Mouse (Mus musculus) right cerebral cortex, postnatal 36 days (tissue): ENCODE measurements around the gene Wdr74.

Experiments
- DNase-seq, 2 experiments: peaks; one replicate each; pipeline ENCODE4 v3.0.0; 2022; ENCODE audit warnings: low spot score in 2 of 2, mixed read lengths in 1 of 2

Wdr74 gene

DNA sequence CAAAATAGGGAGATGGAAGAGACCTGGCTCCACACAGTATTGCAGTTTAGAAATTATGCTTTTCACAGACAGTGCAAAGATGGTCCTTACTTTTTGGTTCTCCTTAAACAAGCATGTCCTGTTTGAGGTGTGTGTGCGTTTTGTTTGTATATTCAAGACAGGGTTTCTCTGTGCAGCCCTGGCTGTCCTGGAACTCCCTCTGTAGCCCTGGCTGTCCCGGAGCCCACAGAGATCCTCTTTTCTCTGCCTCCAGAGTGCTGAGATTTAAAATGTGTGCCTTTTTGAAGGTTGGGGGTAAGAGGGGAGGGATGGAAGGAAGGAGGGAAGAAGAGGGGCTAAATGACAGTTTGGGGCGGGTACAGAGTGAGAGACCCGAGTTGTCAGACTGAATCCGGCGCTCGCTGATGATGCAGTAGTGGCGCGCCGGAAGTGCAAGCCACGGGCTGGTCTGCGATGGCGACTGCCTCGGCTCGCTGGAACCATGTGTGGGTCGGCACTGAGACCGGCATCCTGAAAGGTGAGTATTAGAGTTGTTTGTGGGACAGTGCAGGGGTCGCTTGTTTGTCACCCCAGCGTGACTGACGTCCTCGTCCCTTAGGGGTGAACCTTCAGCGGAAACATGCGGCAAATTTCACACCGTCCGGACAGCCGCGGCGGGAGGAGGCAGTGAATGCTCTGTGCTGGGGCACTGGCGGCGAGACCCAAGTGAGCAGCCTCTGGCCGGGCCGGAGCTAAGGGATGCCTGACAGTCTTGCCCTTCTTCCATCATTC is at the start of gene Wdr74:
Gene Wdr74, plus strand, starts transcription at position 439 of the 771 bp plus-strand sequence.
- peak; percentile 92 for DNase-seq

DNA sequence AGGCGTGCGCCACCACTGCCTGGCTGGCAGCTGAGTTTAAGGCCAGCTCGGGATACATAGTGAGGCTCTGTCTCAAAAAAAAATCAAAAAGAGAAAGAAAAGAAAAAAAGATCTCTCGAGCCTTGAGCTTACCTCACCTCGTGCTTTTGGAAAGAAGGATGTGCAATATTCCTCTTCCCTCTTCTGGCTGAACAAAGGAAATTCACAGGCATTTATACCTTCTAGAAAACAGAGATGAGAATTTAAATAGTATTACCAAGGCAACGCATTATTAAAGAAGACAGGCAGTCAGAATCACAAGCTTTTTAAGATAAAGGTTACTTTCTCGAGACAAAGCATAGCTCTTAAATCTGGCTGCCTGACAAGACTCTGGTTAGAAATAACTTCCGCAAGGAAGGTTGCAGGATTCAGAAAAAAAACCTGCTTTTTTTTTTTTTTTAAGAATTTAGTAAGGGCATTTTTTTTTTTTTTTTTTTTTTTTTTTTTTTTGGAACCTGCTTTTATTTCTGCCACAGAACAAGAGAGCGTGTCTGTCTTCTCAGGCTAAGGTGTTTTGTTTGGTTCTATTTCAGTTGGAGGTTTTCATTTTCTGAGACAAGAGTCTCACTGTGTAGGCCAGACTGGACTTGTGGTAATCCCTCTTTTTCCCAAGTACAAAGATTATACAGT is 43.6 kb upstream of the Wdr74 start:
- DNase-seq: no peak

DNA sequence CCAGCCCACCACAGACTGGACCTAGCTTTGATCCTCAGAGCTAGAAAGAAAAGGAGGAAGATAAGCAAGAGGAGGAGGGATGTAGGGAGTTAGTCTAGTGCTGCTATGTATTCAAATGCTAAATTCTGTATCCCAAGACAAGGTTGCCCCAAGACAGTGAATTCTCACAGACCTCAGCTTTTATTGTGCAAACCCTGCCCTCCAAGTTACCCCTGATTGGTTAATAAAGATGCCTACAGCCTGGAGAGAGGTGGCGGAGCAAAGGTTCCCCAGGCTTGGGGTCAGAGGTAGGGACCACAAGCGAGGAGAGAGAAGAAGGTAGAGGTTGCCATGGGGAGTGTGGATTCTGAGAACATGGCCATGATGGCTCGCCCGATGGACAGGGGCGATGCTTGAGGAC is 42.9 kb upstream of the Wdr74 start:
- DNase-seq: no peak

DNA sequence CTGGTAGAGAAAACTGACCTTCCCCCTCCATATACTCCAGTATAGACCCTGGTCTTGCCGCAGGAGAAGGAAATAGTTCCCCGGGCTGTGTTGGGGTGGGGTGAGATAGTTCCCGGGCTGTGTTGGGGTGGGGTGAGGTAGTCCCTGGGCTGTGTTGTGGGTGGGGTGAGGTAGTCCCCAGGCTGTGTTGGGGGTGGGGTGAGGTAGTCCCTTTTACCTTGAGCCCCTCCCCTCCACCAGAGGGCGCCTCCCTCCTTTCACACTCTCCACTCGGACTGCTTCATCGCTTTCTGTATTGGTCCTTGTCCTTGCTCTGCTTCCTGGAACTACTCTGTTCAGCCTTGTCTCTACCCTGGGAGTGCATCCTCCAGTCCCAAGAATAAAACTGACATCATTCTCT is 40.3 kb upstream of the Wdr74 start:
- DNase-seq: no peak

DNA sequence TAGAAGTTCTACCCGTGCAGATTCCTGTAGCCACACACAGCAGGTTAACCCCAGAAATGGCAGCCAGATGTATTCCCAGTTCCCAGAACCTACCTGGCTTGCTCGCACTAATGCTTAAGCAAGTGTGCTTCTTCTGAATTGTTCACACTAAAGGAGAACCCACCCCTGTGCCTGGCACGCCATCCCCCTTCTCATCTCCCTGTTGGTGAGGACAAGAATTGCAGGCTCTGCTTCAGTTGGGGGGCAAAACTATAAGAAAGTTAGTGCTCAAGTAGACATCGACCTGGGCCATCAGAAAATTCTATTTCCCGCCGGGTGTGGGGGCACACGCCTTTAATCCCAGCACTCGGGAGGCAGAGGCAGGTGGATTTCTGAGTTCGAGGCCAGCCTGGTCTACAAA is 36.0 kb upstream of the Wdr74 start:
- no peak for DNase-seq

DNA sequence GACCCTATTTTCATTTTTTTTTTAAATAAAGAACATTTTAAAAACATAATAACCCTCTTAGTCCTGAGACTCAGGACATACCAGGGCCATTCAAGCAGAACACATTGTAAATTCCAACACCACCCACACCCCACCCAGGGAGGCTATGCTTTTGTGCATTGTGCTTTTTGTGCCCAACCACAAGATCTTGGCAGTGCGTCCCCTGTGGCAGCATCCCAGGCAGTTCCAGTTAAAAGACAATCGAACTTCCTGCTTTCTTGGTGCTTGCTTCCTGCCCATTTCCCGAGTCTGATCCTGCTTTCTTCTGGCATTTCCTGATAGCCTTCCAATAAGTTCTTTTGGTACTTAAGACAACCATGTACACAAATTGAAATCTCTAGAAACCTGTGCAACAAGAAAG is 33.2 kb upstream of the Wdr74 start:
- DNase-seq: no peak

DNA sequence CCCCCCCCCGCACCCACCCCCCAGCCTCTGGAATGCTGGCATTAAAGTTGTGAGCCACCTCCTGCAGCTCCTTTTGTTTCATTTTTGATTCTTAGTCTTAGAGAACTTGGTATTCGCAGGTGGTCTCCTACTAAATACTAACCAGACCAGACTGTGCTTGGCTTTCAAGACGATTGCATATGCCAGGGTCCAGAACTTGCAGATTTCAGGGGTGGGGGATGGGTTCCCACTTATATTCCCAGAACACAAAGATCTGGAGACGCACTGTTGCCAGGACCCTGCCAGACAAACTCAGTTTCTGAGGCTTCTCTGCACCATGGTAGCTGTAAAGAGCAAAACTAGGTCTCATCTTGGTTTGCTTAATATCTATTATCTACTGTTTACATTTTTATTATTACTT is 32.1 kb upstream of the Wdr74 start:
- no peak for DNase-seq

DNA sequence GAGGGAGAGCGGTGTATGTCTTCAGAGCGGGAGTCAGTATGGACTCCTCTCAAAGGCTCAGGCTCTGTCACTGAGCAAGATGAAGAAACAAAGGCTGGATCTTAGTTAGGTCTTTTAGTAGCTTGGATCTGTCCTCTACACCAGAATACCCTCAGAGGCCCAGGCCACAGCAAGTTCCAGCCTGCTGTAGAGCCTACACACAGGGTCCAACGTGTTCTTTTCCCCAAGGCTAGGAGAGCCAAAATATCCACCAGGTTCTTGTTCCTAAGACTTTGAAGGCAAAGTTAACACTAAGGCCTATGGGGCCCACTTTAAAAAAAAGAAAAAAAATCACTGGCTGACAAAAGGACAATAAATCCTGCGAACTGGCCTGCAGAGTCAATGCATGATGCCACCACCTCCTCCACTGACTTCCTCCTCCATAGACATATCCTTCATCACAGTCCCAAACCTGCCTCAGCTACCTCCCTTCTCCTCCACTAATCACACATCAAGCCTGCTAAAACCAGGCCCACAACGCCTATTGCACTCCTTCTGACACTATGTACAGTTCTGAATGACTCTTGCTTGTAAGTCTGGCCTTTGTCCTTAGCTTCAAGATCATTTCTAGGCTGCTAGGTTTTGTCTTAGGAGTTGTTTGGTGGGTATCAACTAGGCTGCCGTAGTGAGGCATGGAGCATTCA is 30.5 kb upstream of the Wdr74 start:
- DNase-seq: no peak

DNA sequence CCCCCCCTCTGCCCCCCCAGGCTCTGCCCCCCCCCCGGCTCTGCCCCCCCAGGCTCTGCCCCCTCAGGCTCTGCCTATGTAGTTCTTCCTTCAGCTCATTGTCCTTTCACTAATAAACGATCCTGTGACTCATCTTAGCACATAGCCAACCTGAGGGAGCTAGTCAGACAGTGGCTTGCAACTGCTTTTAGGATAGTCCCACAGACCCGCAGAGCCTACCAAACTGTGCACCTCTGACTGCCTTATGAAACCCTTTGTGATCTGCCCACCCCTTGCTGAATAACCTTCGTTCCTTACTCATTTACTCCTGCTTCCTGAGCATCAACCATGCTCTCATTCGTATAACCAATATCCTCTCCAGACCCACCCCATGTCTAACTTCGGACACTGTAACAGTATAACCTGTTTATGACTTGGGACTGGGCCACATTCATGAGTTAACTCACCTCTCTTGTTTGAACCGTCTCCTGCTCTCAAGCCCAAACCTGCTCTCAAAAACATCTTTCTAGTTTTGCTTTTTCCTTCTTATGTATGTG is 29.4 kb upstream of the Wdr74 start:
- no peak for DNase-seq

DNA sequence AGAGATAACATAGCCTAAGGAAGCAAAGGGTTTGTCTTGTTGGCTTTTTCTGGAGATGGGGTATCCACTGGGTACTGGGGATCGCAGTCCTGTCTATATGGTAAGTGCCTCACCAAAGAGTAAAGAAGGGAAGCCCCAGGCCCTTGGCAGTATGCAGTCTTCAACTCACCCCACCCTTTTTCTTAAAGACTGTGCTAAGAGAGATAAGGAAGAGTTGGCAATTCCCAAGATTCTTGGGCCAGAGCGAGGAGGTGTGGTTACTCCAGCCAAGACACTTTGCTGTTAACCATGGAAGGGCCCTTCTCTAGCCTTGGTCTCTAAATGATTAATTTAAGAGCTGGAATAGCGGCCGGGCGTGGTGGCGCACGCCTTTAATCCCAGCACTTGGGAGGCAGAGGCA is 28.7 kb upstream of the Wdr74 start:
- no peak for DNase-seq

DNA sequence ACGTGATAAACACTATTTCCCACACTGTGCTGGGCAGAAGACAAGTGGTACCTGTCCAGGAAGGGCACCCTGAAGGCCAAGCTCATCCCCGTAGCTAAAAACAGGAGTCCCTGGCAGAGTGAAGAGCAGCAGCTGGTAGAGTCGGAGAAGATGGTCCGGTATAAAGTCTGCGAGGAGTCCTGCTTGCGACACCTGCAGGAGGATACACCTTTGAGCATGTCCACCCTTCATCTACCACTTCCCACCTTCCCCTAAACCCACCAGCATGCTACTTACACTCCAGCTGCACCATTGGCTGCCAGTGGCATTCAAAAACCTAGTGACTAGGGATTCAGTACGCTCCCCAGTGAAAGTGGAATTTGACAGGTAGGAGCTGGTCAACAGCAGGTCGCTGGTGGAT is 26.7 kb upstream of the Wdr74 start:
- DNase-seq: no peak

DNA sequence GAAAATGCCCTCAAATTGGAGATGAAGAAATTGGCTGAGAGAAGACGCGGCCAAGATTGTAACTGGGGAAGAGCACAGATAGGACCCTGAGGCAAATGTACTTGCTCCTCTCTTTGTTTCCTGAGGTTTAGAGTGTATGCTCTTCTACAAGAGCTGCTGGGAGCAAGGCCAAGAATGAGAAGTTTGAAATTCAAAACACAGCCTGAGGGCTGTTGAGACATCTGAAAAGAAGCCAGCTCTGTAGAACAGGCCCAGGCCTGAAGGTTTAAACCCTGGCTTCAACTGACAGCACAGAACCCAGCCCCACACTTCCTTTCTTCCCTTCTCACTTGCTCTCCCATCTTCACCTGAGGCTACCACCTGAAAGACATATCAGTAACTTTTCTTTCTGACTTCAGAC is 25.6 kb upstream of the Wdr74 start:
- no peak for DNase-seq

DNA sequence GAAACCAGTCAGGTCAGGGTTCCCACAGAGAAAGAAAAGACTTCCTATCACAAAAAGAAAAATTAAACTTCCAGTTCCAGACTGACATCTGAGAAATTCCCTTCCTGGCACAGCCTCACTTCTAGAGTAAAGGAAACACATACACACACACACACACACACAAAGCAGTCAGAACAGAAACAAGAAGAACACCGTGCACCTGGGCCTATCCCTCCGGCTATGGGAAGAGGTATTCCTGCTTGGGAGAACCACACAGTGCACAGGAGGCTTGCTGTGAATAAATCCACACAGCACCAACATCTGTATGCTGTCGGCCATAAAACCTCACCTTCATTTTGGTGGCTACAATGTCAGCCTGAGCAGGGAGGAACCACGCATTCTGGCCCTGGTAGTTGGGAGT is 24.1 kb upstream of the Wdr74 start:
- no peak for DNase-seq

DNA sequence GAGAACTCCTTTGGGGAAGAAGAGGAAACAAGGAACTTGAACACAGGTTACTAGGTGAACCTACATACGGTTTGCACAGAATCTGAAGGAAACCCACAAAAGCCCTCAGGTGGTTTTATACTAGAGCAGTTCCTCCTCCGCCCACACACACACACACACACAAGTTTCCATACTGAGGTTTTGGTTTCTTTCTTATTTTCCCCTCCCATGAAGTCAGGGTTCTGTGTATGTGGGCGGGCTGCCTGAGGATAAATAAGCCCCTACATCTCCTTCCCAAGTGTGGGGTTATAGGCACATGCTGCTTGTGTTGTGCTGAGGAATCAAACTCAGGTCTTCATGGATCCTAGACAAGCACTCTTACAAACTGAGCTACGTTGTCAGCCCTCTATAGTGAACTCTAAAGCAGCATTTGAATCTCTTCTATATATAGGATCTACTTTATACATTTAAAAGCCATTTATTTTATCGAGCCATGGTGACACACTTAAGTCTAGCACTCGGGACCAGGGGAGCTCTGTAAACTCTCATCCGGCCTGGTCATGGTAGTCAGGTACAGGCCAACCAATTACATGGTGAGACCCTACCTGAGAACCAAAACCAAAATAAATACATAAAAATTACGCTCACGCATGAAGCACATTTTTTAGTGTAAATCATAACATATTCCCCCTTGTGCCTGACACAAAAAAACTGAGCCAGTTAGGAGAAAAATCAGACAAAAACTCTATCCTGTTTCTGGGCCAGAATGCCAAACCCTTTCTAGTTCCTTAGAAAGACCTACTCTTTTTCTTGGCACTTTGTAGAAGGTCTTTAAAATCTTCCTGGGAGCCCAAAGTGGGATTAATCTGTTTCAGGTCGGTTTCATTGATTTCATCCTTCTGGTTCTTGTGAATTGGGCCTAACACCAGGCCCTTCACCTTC is 23.4 kb upstream of the Wdr74 start:
- no peak for DNase-seq

DNA sequence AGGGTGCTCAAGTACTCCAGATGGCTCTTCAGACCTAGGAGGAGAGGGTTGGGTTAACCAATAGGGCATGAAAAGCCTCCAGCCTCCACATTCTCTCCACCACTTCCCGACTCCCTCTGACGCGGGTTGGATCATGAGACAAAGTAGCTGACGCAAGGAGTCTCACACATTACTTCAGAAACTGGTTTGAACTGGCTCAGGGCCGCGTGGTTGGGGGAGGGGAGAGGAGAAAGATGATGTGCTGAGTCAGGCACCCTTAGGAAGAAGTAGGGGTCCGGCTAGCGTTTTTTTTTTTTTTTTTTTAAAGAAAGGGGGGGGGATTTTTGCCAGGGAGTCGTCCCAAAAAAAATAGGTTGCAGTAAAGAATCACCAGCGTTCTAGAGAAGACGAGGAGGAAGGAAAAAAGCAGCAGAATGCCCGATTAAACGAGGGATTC is 22.7 kb upstream of the Wdr74 start:
- DNase-seq: peak in 1 of 2 experiments; percentile 66

DNA sequence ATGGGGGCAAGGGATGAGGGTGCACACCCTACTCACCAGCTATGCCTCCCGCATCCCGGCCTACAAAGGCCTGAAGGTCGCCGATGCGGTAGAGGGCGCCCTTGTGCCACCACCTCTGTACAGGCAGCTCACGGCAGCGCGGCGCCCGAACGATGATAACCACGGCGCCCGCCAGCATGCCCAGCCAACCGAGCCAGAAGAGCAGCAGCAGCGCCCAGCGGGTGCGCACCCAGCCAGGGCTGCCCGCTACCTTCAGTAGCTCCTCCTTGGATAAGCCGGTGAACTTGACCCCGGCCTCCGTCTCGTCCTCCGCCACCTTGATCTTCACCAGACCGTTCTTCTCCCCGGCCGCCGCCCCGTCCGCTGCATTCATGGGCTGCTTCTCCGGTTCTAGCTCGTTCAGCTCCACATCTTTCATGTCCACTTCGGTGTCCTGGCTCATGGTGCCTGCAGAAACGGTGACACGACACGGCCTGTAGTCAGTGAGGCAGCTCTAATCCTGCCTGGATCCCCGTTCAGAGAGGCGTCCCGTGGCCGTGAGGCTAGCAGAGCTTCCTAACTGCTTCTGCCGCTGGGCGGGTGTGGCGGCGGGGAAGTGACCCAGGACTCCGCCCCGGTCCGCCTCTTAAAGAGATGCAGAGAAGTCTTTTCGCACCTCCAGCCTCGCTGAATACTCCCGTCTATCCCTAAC is 22.2 kb upstream of the Wdr74 start:
- DNase-seq: peak; percentile 90 to 91

DNA sequence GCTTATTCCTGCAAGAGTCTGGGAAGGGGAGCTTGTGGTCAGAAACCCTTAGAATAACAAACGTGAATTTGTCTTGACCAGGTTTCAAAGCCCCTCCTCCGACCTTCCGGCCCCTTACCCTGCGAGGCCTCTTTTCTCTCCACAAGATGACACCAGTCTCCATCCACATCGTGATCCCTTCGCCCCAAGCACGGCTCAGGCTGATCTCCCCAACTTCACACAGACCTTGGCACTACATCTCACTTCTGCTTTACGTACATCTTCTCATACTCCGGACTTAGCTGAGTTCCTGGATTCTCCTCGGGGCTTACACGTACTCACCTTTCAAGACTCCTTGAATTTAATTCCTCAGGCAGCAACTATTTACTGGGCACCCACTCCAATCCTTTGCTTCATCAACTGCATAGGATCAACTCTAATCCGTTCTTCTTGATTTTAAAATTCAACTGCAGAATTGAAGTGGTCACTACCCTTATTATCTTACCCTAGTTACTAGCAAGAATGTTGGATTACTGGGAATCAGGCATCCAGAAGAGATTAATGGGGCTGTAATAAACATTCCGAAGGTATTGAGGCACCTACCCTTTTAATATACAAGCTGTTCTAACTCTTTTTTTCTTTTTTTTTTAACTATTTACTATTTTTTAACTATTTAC is 21.5 kb upstream of the Wdr74 start:
- DNase-seq: no peak

DNA sequence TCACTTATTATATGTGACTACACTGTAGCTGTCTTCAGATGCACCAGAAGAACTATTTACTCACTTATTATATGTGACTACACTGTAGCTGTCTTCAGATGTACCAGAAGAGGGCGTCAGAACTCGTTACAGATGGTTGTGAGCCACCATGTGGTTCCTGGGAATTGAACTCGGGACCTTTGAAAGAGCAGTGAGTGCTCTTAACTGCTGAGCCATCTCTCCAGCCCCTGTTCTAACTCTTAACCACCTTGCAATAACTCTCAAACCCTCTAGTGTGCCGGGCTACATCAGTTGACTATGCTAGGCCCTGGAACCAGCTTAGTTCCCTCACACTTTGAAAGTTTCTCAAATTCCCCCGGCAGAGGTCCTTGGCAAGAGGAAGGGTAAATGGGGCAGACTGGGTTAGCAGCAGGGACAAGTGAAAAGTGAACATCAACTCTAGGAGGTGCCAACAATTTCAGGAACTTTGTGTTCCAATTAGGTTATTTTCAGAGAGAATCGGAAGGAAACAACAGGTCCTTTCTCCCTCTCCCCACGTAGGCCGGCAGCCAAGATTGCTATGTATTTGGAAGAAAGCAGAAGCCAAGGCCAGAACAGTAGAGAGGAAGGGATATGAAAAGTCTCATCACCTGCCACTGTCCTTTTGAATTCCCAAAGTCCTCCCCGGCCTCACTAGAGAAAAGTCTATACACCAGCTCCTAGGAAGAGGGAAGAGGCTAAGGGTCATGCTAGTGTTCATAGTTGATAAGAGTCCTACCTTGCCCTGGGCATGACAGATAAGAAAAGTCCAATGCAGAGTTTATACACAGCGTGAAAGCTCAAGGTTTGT is 20.8 kb upstream of the Wdr74 start:
- no peak for DNase-seq
